Mouse (Mus musculus) midbrain, embryonic 16.5 days (tissue): Measurements from ENCODE around the gene Lrrc20. TPM values are rescaled to one million over a fixed set of nuclear protein-coding genes. Genes with fewer than 3 reads are reported as not detected.
A peak's percentile ranks its signal among the peaks of the same experiment; 100 is the strongest.
"Not testable (repeated sequence)": the region's sequence is repeated elsewhere in the genome, so short reads cannot be mapped to it uniquely, and the experiment has no call there.

Experiments used
- ATAC-seq: fragments of 200-750 bp; cut with Nextera tagmentation; 2 replicates; pipeline ENCODE4 v1.8.0; 2017; ENCODE audit warnings: moderate TSS enrichment
- H3K27ac ChIP-seq: fragments of 300-500 bp; sonication (generic); 2 replicates; pipeline ENCODE4 v1.5.1; 2014; ENCODE audit warnings: mild to moderate bottlenecking, low read length, mixed read lengths
- H3K27me3 ChIP-seq: fragments of 300-500 bp; sonication (generic); 2 replicates; pipeline ENCODE4 v1.6.1; 2014; ENCODE audit warnings: low read depth, low read length, mixed read lengths; ENCODE audit not compliant: control insufficient read depth, insufficient read depth
- H3K36me3 ChIP-seq: fragments of 300-500 bp; sonication (generic); 2 replicates; pipeline ENCODE4 v1.6.1; 2014; ENCODE audit warnings: mild to moderate bottlenecking, low read length, moderate library complexity, mixed read lengths; ENCODE audit not compliant: control insufficient read depth, insufficient read depth
- H3K4me1 ChIP-seq: fragments of 300-500 bp; sonication (generic); 2 replicates; pipeline ENCODE4 v1.6.1; 2014; ENCODE audit warnings: mild to moderate bottlenecking, low read length, mixed read lengths; ENCODE audit not compliant: control insufficient read depth, insufficient read depth
- H3K4me2 ChIP-seq: fragments of 300-500 bp; sonication (generic); 2 replicates; pipeline ENCODE4 v1.6.1; 2014; ENCODE audit warnings: mild to moderate bottlenecking, low read length, mixed read lengths
- H3K4me3 ChIP-seq: fragments of 300-500 bp; sonication (generic); 2 replicates; pipeline ENCODE4 v1.5.1; 2014; ENCODE audit warnings: low read depth, mild to moderate bottlenecking, low read length, moderate library complexity, mixed read lengths
- H3K9ac ChIP-seq: fragments of 300-500 bp; sonication (generic); 2 replicates; pipeline ENCODE4 v1.6.1; 2014; ENCODE audit warnings: low read depth, low read length, mixed read lengths
- H3K9me3 ChIP-seq: fragments of 300-500 bp; sonication (generic); replicated peaks from 2 replicates; pipeline ENCODE4 v1.6.1; 2014; ENCODE audit warnings: mild to moderate bottlenecking, low read length, mixed read lengths; ENCODE audit not compliant: control insufficient read depth, poor library complexity, severe bottlenecking
- WGBS: fragments of 180-500 bp; shearing (Covaris S2); extraction: QIAGEN DNeasy Blood & Tissue Kit; methylation state at CpG from one replicate; pipeline ENCODE4 v1.1.7; 2014; 5-methylcytosine and 5-hydroxymethylcytosine counted together
- polyA plus RNA-seq: library from polyadenylated mRNA; unstranded; fragments of >200 nt; fragmentation: Nextera tagmentation; extraction: Ambion mirVana; gene quantifications from 2 replicates; pipeline ENCODE4 v1.2.1, GENCODE M21; 2015

Lrrc20 gene
- polyA plus RNA-seq, 1 experiment from 2014 or later, result 14.6 TPM

DNA sequence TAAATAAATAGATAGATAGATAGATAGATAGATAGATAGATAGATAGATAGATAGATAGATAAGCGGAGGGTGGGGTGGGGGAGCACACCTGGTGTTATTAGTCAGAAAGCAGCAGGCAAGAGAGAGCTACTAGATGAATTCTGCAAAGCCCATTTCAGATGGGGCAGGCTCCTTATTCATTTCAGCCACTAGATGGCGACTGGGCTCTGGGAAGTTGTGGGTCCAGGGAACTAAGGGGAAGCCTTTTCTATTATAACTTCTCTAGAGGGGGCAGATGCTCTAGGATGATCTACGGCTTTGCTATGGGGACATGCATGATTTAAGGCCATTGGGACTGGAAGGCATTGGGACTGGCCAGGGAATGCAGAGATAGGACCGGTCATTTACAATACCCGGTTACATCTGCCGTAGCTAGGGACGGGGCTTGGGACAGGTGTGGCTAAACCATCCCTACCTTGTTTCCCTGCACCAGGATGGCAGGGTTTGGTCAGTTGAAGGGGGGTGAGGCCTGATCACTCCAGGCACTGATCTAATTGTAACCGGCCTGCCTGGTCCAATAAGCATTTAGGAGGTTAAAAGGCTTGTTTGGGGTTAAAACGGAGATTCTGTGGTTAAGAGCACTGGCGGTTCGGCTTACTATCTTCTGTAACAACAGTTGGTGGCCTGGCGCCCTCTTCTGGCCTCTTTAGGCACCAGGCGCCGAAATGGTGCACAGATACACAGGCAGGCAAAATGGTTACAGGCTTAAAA lies 126.9 kb downstream of the Lrrc20 start:
- 12% methylated on average over 14 of the region's 14 CpGs for whole genome bisulfite sequencing
- Histone ChIP-seq H3K4me2 (peak overlapping the region; percentile 39), H3K4me3 (no peak overlapping the region), H3K27me3 (peaks cover 2% of the 10 kb centered on the region; the same call in 1 of the 2 replicates), H3K9ac (no peak overlapping the region), H3K36me3 (no peaks in the 10 kb centered on the region), H3K27ac (no peak overlapping the region), H3K9me3 (no peaks in the 10 kb centered on the region), H3K4me1 (no peaks in the 10 kb centered on the region)
- ATAC-seq, result peak; percentile 70

DNA sequence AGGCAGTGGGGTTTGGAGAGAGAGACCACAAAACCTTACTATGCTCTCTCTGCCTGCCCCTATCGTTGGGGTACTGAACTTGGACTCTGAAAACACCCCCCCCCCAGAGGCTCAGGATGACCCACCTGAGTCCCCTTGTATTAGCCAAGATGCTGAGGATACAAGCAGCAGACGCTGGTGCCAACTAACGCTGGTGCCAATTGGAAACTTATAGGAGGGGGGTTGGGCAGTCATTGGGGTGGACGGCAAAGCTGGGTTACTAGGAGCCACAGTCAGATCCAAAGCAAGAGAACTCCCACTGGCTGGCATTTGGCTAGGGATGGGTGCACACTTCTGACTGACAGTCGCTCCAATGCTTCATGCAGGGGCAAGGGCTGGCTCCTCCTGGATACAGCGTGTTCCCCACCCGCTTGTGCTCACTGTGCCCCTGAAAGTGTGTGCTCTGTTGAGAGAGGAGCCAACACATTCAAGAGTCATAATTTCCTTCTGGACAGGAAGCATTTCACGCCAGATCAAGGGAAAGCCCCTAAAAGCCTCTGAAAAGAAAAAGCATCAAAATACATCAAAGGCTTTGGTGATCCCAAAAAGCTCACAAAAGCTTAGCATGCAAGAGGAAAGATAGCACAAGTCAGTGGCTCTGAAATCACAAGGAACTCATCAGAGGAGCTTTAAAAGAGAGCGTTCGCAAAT lies 128.9 kb downstream of the Lrrc20 start:
- Histone ChIP-seq H3K36me3 (no peaks in the 10 kb centered on the region), H3K4me2 (no peak overlapping the region), H3K4me3 (no peak overlapping the region), H3K9ac (no peak overlapping the region), H3K9me3 (no peaks in the 10 kb centered on the region), H3K4me1 (no peaks in the 10 kb centered on the region), H3K27me3 (no peaks in the 10 kb centered on the region), H3K27ac (no peak overlapping the region)
- ATAC-seq, result no peak
- WGBS, result 62% methylated on average over 10 of the region's 10 CpGs

- not testable (repeated sequence) for ATAC-seq
Measured at GRCm38 (mm10) chr10:61605381-61605780, 129.8 kb downstream of the Lrrc20 start.

DNA sequence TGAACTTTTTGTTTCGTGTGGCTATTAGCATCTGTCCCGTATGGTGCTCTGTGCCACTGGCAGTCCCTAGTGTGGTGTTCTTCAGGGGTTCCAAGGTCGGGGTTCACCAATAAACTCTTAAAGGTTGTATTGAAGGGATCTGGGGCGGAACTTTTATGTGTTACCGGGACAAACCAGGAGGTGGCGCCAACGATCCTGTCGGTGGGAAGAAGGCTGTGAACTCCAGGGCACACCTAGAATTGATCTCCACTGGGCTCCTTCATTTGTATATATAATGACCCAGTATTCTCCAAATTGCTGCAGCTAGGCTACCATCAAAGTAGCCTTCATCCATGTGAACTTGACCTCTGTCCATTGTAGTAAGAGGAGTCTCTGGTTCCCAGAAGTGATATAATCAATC lies 130.2 kb downstream of the Lrrc20 start:
- H3K36me3 ChIP-seq, result no peaks in the 10 kb centered on the region
- H3K4me3 ChIP-seq, result no peak overlapping the region
- H3K27ac ChIP-seq, result no peak overlapping the region
- H3K4me1 ChIP-seq, result no peaks in the 10 kb centered on the region
- 12% methylated on average over 8 of the region's 8 CpGs for WGBS
- H3K27me3 ChIP-seq, result no peaks in the 10 kb centered on the region
- H3K9ac ChIP-seq, result no peak overlapping the region
- no peak for ATAC-seq
- no peak overlapping the region for H3K4me2 ChIP-seq
- H3K9me3 ChIP-seq, result no peaks in the 10 kb centered on the region

More at GRCm38 (mm10) chr10:61605381-61605780, 129.8 kb downstream of the Lrrc20 start:
- not testable (repeated sequence) for H3K36me3 ChIP-seq, H3K4me2 ChIP-seq, H3K4me3 ChIP-seq, H3K9ac ChIP-seq, H3K9me3 ChIP-seq, H3K4me1 ChIP-seq, H3K27me3 ChIP-seq, H3K27ac ChIP-seq
- WGBS, result 66% methylated on average over 11 of the region's 11 CpGs

- H3K4me3 ChIP-seq, result no peak overlapping the region
- no peak overlapping the region for H3K4me2 ChIP-seq
- no peak overlapping the region for H3K27ac ChIP-seq
- ATAC-seq, result no peak
- H3K36me3 ChIP-seq, result no peaks in the 10 kb centered on the region
- H3K27me3 ChIP-seq, result no peaks in the 10 kb centered on the region
- no peaks in the 10 kb centered on the region for H3K9me3 ChIP-seq
- no peak overlapping the region for H3K9ac ChIP-seq
- H3K4me1 ChIP-seq, result no peaks in the 10 kb centered on the region
Measured at GRCm38 (mm10) chr10:61608233-61608632, 132.6 kb downstream of the Lrrc20 start.

GRCm38 (mm10) chr10:61610650-61611235 lies 135.1 kb downstream of the Lrrc20 start:
- 75% methylated on average over 8 of the region's 8 CpGs for WGBS

DNA sequence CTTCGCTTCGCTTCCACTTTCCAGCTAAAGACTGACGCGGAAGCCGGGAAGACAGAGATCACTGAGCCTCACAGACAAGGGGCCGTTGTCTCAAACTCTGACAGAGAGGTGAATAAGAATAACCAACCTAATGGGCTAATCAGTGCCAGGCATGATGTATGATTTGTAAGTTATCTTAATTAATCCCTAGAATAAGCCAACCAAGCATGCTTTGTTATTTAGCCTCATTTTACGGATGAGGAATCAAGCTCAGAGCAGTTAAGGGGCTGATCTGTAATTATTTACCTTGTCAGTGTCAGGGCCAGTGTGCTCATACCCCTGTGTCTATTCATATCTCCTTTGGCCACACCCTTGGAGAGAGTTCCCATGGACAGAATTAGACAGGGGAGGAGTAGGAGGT lies 138.7 kb downstream of the Lrrc20 start:
- WGBS, result 88% methylated on average over 7 of the region's 7 CpGs
- Histone ChIP-seq H3K9ac (no peak overlapping the region), H3K9me3 (no peaks in the 10 kb centered on the region; the same call in 1 of the 2 replicates), H3K4me3 (no peak overlapping the region), H3K4me2 (no peak overlapping the region), H3K4me1 (no peaks in the 10 kb centered on the region), H3K27me3 (no peaks in the 10 kb centered on the region), H3K27ac (no peak overlapping the region), H3K36me3 (no peaks in the 10 kb centered on the region)
- ATAC-seq, result no peak

More at GRCm38 (mm10) chr10:61610650-61611235, 135.1 kb downstream of the Lrrc20 start:
- H3K4me1 ChIP-seq, result no peaks in the 10 kb centered on the region
- H3K4me3 ChIP-seq, result no peak overlapping the region
- no peak for ATAC-seq
- H3K27me3 ChIP-seq, result no peaks in the 10 kb centered on the region
- H3K4me2 ChIP-seq, result no peak overlapping the region
- H3K27ac ChIP-seq, result no peak overlapping the region
- no peak overlapping the region for H3K9ac ChIP-seq
- no peaks in the 10 kb centered on the region for H3K36me3 ChIP-seq
- no peaks in the 10 kb centered on the region for H3K9me3 ChIP-seq

- Histone ChIP-seq H3K36me3 (no peaks in the 10 kb centered on the region), H3K27me3 (no peaks in the 10 kb centered on the region), H3K4me1 (no peaks in the 10 kb centered on the region), H3K4me3 (no peak overlapping the region), H3K9ac (no peak overlapping the region), H3K27ac (no peak overlapping the region), H3K4me2 (no peak overlapping the region), H3K9me3 (no peaks in the 10 kb centered on the region; the same call in 1 of the 2 replicates)
- no peak for ATAC-seq
- WGBS, result 72% methylated on average over 2 of the region's 2 CpGs
Measured at GRCm38 (mm10) chr10:61618528-61618927, 142.9 kb downstream of the Lrrc20 start.

GRCm38 (mm10) chr10:61621681-61622080 lies 146.1 kb downstream of the Lrrc20 start:
- no peak overlapping the region for H3K4me2 ChIP-seq
- peaks cover 4% of the 10 kb centered on the region; the same call in 1 of the 2 replicates for H3K4me1 ChIP-seq
- no peak overlapping the region for H3K27ac ChIP-seq
- H3K9me3 ChIP-seq, result no peaks in the 10 kb centered on the region; the same call in 1 of the 2 replicates
- 0 out of 2 replicates have a peak, but pooled peaks have one; percentile 43 for ATAC-seq
- H3K4me3 ChIP-seq, result no peak overlapping the region
- no peak overlapping the region for H3K9ac ChIP-seq
- WGBS, result 32% methylated on average over 9 of the region's 9 CpGs
- H3K36me3 ChIP-seq, result no peaks in the 10 kb centered on the region
- H3K27me3 ChIP-seq, result peaks cover 6% of the 10 kb centered on the region
